Mouse (Mus musculus) left cerebral cortex, adult 9 months (tissue): ENCODE data around the gene Gm12169.
"Not testable (repeated sequence)": the region's sequence is repeated elsewhere in the genome, so short reads cannot be mapped to it uniquely, and the experiment has no call there.

Source experiments
- DNase-seq, 2 experiments: peaks; one replicate each; pipeline ENCODE4 v3.0.0; 2022; ENCODE audit warnings: low spot score in 2 of 2

Gene Gm12169

DNA sequence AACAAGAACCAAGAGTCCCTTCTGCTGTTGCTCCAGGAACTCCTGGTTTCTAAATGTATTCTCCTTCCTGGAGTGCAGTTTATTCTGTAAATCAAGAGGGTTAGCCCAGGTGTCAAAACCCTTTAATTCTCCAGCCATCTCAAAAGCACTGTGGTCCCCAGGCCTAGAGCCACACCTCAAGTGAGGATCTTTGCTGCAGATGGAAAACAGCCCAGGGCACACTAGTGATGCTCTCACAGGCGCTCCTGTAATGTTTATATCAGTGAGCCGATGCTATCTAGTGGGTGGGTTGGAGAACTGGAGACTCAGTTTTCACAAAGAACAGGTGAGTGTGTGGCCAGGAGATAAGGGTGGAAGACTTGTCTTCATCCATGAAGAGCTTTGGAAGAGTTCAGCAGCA, at the start of gene Gm12169:
Gene Gm12169 (plus strand): TSS at position 301 of the 400 bp plus-strand sequence.
- DNase-seq = no peak

DNA sequence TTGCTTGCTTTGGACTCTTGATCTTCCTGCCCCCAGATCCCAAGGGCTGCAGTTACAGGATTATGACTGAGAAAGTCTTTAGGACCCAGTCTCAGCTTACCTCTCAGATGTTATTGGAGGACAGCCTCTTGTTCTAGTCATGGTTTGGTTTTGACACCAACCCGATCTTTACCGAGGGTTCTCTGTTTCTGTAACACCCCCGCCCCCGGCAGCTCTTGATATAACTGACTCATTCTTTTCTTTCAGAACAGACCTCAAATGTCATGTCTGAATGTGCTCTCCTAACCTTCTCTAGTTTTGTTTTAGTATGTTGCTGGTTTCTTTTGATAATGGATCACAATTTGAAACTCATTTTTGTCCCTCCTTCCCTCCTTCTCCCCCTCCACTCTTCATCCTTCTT, 49.8 kb upstream of the Gm12169 start:
- no peak for DNase-seq

DNA sequence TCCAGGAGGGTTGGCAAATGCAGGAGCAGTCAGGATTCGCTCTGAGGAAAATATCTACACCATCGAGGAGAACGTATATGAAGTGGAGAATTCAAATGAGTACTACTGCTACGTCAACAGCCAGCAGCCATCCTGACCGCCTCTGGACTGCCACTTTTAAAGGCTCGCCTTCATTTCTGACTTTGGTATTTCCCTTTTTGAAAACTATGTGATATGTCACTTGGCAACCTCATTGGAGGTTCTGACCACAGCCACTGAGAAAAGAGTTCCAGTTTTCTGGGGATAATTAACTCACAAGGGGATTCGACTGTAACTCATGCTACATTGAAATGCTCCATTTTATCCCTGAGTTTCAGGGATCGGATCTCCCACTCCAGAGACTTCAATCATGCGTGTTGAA, 44.7 kb upstream of the Gm12169 start:
- DNase-seq = no peak

DNA sequence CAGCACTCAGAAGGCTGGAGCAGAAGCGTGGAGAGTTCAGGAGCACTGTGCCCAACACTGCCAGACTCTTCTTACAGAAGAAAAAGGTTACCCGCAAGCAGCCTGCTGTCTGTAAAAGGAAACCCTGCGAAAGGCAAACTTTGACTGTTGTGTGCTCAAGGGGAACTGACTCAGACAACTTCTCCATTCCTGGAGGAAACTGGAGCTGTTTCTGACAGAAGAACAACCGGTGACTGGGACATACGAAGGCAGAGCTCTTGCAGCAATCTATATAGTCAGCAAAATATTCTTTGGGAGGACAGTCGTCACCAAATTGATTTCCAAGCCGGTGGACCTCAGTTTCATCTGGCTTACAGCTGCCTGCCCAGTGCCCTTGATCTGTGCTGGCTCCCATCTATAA, 43.5 kb upstream of the Gm12169 start:
- peak in 1 of 2 experiments; percentile 11 for DNase-seq

DNA sequence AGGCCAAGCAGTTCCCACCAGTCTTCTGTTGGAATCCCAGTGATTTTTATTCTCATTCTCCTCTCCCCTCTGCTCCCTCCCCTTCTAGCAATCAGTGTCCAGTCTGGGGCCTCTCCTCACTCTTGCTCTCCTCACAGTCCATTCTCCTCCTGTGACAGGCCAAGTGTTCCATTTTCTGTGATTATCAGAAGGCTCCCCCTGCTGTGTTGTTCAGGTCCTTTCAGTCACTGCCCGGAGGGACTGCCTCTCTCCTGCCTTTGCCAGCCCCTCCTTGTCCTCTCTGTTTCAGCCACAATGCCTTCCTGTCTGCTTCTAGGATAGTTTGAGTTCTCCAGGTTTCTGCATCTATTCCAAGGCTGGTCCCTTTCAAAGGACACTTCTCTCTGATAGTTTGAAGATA, 35.8 kb upstream of the Gm12169 start:
- DNase-seq = no peak

DNA sequence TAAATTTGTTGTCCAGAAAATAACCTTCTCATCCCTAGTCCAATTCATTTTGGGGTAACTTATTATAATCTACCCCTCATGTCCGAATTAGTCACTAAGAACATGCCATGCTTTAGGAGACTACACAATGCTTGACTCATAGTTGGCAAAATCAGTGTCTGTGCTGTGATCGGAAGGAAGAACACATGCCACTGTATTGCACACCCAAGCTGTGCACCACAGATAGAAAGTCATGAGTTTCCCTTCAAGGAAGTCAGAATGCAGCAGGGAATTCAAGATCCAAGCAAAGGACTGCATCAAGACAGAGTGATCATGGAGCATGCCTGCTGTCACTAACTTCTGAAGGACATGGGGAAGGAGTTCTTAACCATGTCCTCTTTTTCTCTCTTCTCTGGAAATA, 35.4 kb upstream of the Gm12169 start:
- peak in 1 of 2 experiments; percentile 11 for DNase-seq

DNA sequence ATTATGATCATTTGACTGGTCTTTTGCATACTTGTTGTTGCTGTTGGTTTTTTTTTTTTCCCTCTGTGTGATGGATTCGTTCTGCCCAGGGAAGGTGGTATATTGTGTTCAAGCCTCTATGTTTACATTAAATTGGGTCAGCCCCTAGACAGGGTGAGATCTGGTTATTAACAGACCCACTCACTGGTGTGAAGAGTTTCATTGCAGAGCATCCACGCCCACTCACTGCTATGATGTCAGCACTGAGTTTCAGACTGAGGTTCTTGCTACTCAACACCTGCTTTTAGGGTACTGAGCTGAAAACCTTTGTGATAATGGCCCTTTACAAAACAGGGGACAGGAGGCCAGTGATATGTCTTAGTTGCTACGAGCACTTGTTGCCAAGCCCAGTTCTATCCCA, 16.9 kb upstream of the Gm12169 start:
- DNase-seq = no peak

DNA sequence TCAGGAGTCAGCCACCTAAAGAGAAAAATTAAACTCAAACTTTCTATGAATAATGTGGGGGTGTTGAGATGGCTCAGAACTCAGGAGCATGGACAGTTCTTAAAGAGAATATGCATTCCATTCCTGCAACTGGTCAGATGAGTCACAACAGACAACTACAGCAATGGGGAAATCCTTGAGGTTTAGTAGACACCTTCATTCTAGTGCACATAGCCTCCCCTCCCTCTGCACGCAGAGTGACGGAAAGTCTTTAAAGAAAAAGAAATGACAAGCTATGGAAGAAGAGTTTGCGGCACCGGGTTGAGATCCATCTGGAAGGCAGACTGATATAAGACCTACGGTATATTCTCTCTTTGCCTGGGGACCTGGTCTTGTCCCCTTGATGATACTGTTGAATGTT, 14.1 kb upstream of the Gm12169 start:
- DNase-seq = no peak

DNA sequence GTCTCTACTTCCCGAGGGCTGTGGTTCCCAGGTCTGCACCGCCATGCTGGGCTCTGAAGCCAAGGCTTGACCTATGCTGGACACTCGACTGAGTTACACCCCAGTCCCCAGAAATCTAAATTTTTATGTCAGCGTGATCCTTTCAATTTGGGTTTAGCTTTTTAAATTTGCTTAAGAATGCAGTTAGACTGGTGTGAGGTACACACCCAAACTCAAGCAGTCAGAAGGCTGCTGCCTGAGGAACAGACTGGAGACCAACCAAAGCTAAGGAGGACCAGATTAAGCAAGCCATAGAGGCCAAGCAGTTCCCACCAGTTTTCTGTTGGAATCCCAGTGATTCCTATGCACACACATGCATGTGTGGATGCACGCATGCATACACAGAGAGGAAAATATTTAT, 2.7 kb upstream of the Gm12169 start:
- not testable (repeated sequence) for DNase-seq

DNA sequence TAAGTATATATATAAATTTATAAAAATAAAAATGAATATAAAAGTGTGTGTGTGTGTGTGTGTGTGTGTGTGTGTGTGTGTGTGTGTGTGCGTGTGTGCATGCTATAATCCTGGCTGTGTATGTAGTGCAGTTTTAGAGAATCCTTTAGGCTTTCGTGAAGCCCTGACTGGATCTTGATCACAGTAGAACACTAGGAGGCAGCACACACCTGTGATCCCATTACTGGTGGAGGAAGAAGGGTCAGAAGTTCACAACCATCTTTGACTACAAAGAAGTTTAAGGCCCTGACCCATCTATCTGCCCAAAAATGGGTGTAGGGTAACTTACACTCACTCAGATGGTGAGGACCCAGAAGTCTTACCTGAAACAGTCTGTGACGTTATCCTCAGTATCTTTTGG, 1.3 kb upstream of the Gm12169 start:
- no peak for DNase-seq

DNA sequence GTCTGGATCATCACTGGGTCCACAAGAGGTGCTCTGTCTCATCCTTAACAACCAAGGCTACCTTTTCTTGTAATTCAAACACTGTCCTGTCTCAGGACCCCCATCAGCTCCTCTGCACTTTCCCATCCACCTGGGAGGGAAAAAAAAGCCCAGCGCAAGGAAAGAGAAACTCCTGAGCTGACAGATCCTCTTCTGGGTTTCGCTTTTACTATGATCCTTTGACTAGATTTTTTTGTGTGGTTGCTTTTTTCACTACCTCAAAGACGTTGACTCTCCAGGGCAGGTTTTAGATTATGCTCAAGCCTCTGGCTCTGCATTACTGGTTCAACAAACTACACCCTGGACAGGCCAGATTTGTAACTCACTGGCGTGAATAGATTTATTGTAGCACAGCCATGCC, 6.1 kb downstream of the Gm12169 start:
- no peak for DNase-seq

DNA sequence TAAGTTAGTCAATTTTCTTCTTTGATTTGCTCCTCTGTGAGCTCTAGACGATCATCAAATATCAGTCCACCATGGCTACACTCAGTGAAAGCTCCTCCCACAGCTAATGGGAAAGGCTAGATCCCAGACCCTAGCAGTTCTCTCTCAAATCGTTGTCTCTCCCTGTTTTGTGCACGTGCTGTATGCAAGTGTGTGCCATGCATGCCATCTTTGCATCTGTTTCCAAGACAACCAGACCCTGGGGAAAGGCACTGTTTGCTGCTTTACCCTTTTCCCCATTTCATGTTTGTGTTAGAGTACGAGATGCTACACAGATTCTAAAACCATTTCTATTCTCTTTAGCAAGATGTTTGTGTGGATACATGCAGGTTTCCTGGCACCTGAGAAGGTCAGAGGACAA, 13.0 kb downstream of the Gm12169 start:
- no peak for DNase-seq

DNA sequence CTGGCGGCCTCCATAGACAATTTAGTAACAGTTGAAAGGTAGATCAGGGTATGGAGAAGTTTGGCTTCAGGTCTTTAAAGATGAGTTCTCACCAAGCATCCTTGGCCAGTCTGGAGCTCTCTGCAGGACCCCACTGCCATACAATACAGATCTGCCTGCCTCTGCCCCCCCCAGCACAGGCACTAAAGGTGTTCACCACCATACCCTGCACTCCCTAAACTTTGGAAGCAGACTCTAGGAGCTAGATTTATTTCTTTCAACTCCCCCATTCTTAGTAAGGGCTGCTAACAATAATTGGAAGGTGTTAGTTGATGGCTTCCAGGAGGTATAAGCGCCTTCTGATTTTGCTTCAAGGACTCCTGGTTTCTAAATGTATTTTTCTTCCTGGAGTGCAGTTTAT, 19.5 kb downstream of the Gm12169 start:
- no peak for DNase-seq

DNA sequence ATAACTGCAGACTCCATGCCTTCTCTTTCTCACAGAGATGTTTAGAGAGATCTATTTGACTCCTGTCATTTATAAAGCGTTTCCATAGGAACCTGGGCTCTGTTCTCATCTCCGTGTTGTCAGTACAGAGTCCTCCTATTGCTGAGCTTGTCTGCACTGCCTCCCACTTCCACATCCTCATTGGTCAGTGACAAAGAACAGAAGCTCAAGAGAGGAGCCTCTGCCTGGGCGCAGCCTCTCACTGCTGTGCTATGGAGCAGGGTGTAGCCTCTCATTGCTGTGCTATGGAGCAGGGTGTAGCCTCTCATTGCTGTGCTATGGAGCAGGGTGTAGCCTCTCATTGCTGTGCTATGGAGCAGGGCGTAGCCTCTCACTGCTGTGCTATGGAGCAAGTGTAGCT, 25.7 kb downstream of the Gm12169 start:
- no peak for DNase-seq

DNA sequence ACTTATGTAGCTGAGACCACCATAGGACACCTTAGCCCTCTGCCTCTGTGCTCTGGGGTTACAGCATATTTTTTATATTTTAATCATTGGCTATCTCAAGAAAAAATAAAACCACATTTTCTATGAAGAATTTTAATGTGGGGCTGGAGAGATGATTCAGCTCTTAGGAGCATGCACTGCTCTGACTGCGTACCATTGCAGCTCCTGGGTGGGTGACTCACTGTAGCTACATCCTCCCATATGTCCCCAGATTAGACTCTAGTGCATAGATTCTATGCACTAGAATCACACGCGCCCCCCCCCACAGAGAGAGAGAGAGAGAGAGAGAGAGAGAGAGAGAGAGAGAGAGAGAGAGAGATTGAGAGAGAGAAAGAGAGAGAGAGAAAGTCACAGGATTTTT, 28.7 kb downstream of the Gm12169 start:
- peak in 1 of 2 experiments; percentile 22 for DNase-seq

DNA sequence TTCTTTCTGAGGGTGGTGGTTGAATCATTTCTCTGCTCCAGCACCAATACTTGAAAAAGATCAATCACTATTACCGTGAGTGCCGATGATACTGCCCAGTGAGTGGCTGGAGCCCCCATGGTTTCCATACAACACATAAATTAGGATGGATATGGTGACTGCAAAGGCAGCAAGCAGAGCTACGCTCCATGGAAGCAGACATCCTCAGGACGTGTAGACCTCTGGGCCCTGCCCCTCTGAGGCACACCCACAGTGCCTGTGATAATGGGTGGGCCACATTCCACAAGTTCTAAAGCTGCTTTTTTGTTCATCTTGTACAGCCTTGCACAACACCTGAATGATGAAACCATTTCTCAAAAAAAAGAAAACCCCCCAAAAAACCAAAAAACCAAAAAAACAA, 37.1 kb downstream of the Gm12169 start:
- DNase-seq = no peak

DNA sequence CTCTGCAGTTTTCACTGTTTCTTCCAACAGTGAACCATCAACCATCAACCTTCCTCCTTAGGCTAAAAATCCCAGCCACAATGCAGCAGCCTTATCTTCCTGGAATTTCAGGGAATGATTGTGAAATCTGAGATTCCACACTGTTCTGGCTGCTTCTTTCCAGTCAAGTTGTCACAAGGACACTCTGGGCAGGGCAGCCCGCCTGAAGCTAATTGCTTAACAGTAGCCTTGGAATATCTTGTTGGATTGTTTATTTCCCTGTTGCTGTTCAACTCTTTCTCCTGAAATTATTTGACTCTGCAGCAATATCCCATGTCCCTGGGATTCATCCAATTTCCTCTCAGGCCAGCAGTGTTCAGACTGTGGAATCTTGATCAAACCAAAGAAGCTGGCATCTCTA, 40.7 kb downstream of the Gm12169 start:
- no peak for DNase-seq

DNA sequence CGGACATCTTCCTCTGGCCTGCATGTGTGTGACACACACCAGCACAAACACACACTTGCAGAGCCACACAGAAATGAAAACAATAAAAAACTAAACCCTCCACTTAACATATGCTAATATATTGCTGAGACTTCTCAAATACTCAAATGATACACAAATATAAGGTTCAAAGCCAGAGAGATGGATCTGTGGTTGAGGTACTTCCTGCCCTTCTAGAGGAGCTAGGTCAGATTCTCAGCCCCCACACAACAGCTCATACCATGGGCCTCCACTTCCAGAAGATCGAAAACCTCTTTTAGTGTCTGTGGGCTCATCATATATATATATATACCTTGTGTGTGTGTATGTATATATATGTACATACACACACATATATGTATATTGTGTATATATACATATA, 42.0 kb downstream of the Gm12169 start:
- no peak for DNase-seq

DNA sequence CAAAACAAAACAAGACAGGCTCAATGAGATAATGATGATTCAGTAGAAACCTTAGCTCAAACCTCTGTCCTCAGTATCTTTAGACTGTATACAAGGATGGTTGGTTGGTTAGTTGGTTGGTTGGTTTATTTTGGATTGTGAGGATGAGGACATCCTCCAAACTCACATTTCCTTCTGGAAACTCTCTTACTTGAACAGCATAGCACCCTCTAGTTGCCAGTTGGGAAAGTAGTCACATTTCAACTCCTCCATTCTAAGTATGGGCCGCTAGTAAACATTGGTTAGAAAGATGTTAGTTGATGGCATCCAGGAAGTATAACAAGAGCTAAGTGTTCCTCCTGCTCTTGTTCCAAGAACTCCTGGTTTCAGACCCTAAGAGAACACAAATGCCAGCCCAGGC, 45.1 kb downstream of the Gm12169 start:
- no peak for DNase-seq

DNA sequence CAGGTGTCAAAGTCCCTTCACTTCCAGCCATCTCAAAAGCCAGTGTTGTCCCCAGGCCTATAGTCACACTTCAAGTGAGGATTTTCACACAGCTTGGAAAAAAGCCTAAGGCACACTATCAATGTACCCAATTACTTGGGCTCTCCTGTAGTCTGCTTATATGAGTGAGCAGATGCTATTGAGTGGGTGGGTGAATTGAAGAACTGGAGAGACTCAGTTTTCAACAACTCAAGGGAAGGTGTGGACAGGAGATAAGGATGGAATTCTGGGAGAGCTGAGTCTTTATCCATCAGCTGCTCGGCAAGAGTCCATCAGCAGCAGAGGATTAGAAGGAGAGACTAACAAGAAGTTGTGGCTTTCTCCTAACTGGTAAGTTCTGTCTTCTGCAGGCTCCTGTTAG, 47.3 kb downstream of the Gm12169 start, which contains the start of gene BC053393:
Gene BC053393 (plus strand): TSS at position 210 of the 400 bp plus-strand sequence.
- DNase-seq = peak; percentile 18 to 27

DNA sequence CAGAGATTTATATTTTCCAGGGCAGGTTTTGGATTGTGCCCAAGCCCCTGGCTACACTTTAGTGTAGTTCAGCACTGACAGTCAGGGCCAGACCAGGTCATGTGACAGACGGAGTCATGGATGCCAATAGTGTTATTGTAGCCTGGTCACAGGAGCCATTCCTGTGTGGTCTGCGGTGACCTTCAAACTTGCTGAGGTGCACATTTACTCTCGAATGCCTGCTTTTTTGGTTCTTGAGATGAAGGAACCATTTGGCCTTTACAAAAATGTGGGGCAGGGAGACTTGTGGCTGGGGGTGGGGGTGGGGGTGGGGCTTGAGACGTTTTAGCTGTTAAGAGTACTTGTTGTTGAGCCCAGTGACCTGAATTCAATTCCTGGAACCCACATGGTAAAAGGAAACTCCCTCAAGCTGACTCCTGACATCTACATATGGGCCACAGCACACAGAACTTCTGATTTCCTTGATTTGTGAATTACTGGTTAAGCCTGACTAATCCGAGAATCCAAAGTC, 54.8 kb downstream of the Gm12169 start:
- DNase-seq = no peak

DNA sequence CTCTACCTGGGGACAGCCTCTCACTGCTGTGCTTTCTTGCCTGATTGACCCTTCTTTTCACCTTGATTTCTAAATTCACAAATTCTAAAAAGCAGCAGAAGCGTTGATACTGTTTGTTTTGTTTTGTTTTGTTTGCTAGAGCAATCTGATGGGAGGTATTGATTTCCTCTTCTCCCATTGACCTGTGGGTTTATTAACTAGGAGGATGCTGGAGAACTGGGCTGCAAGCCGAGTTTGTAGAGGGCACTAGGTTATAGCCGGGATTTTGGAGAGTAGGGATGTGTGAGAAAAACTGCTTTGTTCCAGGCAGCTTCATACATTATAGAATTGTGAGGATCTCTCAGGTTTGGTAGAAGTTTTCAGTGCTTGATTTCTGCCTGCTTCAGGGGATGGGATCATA, 56.4 kb downstream of the Gm12169 start:
- DNase-seq = no peak

DNA sequence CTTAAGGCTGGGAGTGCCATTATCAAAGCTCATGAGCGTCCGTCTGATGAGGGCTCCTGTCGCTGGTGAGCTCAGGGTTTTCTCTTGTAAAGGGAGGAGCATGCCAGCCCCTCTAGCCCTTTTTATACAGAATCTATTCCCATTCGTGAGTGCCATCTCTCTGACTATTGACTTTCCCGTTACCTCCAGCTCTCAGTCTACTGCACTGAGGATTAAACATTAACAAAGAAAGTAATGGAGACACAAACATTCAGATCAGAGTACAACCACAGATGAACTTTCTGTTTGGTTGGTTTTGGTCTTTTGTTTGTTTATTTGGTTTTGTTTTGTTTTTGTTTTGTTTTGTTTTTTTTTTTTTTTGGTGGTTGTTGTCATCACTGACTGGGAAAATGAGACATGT, 58.7 kb downstream of the Gm12169 start:
- no peak for DNase-seq
